Mouse (Mus musculus) forebrain, embryonic 11.5 days (tissue): ENCODE results near the gene Zfp629. TPM values are rescaled to one million over a fixed set of nuclear protein-coding genes. Genes with fewer than 3 reads are reported as not detected.

ENCODE experiments used
- ATAC-seq: fragments of 200-750 bp; cut with Nextera tagmentation; replicated peaks from 2 replicates; pipeline ENCODE4 v1.8.0; 2017; ENCODE audit warnings: moderate TSS enrichment; ENCODE audit not compliant: low FRiP score
- DNase-seq: peaks from one replicate; pipeline ENCODE4 v3.0.0-alpha.2; 2017; ENCODE audit warnings: low spot score
- H3K27ac ChIP-seq: fragments of 300-500 bp; sonication (generic); 2 replicates; pipeline ENCODE4 v1.5.1; 2014; ENCODE audit warnings: low read depth, low read length
- H3K27me3 ChIP-seq: fragments of 300-500 bp; sonication (generic); 2 replicates; pipeline ENCODE4 v1.6.1; 2014; ENCODE audit warnings: mild to moderate bottlenecking, low read length, mixed read lengths; ENCODE audit not compliant: control insufficient read depth, insufficient read depth
- H3K36me3 ChIP-seq: fragments of 300-500 bp; sonication (generic); 2 replicates; pipeline ENCODE4 v1.6.1; 2014; ENCODE audit warnings: mild to moderate bottlenecking, low read length, moderate library complexity, mixed read lengths; ENCODE audit not compliant: control insufficient read depth, insufficient read depth
- H3K4me1 ChIP-seq: fragments of 300-500 bp; sonication (generic); replicated peaks from 2 replicates; pipeline ENCODE4 v1.6.1; 2014; ENCODE audit warnings: low read length, mixed read lengths; ENCODE audit not compliant: control insufficient read depth, insufficient read depth
- H3K4me2 ChIP-seq: fragments of 300-500 bp; sonication (generic); 2 replicates; pipeline ENCODE4 v1.6.1; 2014; ENCODE audit warnings: low read depth, mild to moderate bottlenecking, low read length, moderate library complexity, mixed read lengths; ENCODE audit not compliant: severe bottlenecking
- H3K4me3 ChIP-seq: fragments of 300-500 bp; sonication (generic); 2 replicates; pipeline ENCODE4 v1.5.1; 2014; ENCODE audit warnings: low read depth, low read length
- H3K9ac ChIP-seq: fragments of 300-500 bp; sonication (generic); 2 replicates; pipeline ENCODE4 v1.6.1; 2014; ENCODE audit warnings: low read length
- H3K9me3 ChIP-seq: fragments of 300-500 bp; sonication (generic); 2 replicates; pipeline ENCODE4 v1.6.1; 2016; ENCODE audit warnings: low read length, mixed read lengths; ENCODE audit not compliant: control insufficient read depth
- WGBS: fragments of 180-500 bp; shearing (Covaris S2); extraction: QIAGEN DNeasy Blood & Tissue Kit; methylation state at CpG from one replicate; pipeline ENCODE4 v1.1.7; 2014; 5-methylcytosine and 5-hydroxymethylcytosine counted together
- polyA plus RNA-seq: library from polyadenylated mRNA; unstranded; fragments of >200 nt; fragmentation: Nextera tagmentation; extraction: Ambion mirVana; gene quantifications from 2 replicates; pipeline ENCODE4 v1.2.1, GENCODE M21; 2014

Zfp629 gene
- polyA plus RNA-seq, 1 experiment from 2014 or later = 36.6 TPM

GRCm38 (mm10) chr7:127574115-127574514, 41.5 kb downstream of the Zfp629 start:
- peaks cover 9% of the 10 kb centered on the region for H3K4me1 ChIP-seq
- DNase-seq (no peak), ATAC-seq (no peak)
- no peak overlapping the region for H3K27ac ChIP-seq
- H3K4me3 ChIP-seq = peak overlapping the region; percentile 56
- no peaks in the 10 kb centered on the region for H3K9me3 ChIP-seq
- H3K4me2 ChIP-seq = peak overlapping the region; percentile 76
- peak overlapping the region; percentile 80 for H3K9ac ChIP-seq
- 24% methylated on average over 7 of the region's 7 CpGs for WGBS
- no peaks in the 10 kb centered on the region for H3K27me3 ChIP-seq
- peaks cover 3% of the 10 kb centered on the region; the same call in 1 of the 2 replicates for H3K36me3 ChIP-seq

GRCm38 (mm10) chr7:127573503-127574008, 42.0 kb downstream of the Zfp629 start:
- H3K4me2 ChIP-seq = peak overlapping the region; percentile 76
- WGBS = 1% methylated on average over 16 of the region's 28 CpGs
- H3K27me3 ChIP-seq = no peaks in the 10 kb centered on the region
- H3K9ac ChIP-seq = peak overlapping the region; percentile 80
- DNase-seq = no peak
- peak overlapping the region; percentile 56 for H3K4me3 ChIP-seq
- ATAC-seq = peak; percentile 4; the same call in 1 of the 2 replicates
- no peaks in the 10 kb centered on the region for H3K9me3 ChIP-seq
- H3K4me1 ChIP-seq = peaks cover 9% of the 10 kb centered on the region
- no peak overlapping the region for H3K27ac ChIP-seq
- peaks cover 3% of the 10 kb centered on the region; the same call in 1 of the 2 replicates for H3K36me3 ChIP-seq

- Histone ChIP-seq H3K4me3 (peak within 1 kb of the TSS; percentile 56), H3K4me2 (peak within 1 kb of the TSS; percentile 76), H3K36me3 (no peaks in the 10 kb centered on the region; the same call in 1 of the 2 replicates), H3K27me3 (no peaks in the 10 kb centered on the region), H3K4me1 (peaks cover 9% of the 10 kb centered on the region), H3K9ac (peak within 1 kb of the TSS; percentile 80), H3K9me3 (no peaks in the 10 kb centered on the region), H3K27ac (peak within 1 kb of the TSS; percentile 33; the same call in 1 of the 2 replicates)
- ATAC-seq (peak; percentile 99), DNase-seq (peak; percentile 90)
- 1% methylated on average over 17 of the region's 17 CpGs for WGBS
These were observed 42.6 kb downstream of the Zfp629 start, which contains the start of gene Phkg2 for GRCm38 (mm10) chr7:127572895-127573471. Gene Phkg2, plus strand, starts transcription at chr7:127573340.

- H3K4me2 ChIP-seq = no peak overlapping the region
- peaks cover 17% of the 10 kb centered on the region; the same call in 1 of the 2 replicates for H3K36me3 ChIP-seq
- ATAC-seq (no peak), DNase-seq (no peak)
- no peak overlapping the region for H3K9ac ChIP-seq
- H3K9me3 ChIP-seq = no peaks in the 10 kb centered on the region
- WGBS = 91% methylated on average over 6 of the region's 6 CpGs
- no peak overlapping the region for H3K4me3 ChIP-seq
- no peaks in the 10 kb centered on the region for H3K4me1 ChIP-seq
- no peak overlapping the region for H3K27ac ChIP-seq
- H3K27me3 ChIP-seq = no peaks in the 10 kb centered on the region
These were observed 51.0 kb downstream of the Zfp629 start for GRCm38 (mm10) chr7:127564381-127565150.

- ATAC-seq (no peak), DNase-seq (no peak)
- Histone ChIP-seq H3K27ac (no peak within 1 kb of the TSS), H3K36me3 (peaks cover 32% of the 10 kb centered on the region), H3K4me3 (no peak within 1 kb of the TSS), H3K4me1 (no peaks in the 10 kb centered on the region), H3K9me3 (no peaks in the 10 kb centered on the region), H3K9ac (no peak within 1 kb of the TSS), H3K27me3 (no peaks in the 10 kb centered on the region), H3K4me2 (no peak within 1 kb of the TSS)
- WGBS = 91% methylated on average over 5 of the region's 5 CpGs
These were observed 54.2 kb downstream of the Zfp629 start, which contains the start of gene Tmem265 for GRCm38 (mm10) chr7:127561340-127561858. Gene Tmem265, plus strand, starts transcription at chr7:127561390.

GRCm38 (mm10) chr7:127560580-127560979, 55.0 kb downstream of the Zfp629 start:
- 94% methylated on average over 11 of the region's 11 CpGs for WGBS
- DNase-seq (no peak), ATAC-seq (no peak)
- Histone ChIP-seq H3K27ac (no peak overlapping the region), H3K27me3 (no peaks in the 10 kb centered on the region), H3K9ac (no peak overlapping the region), H3K4me2 (no peak overlapping the region), H3K36me3 (peaks cover 31% of the 10 kb centered on the region), H3K4me1 (no peaks in the 10 kb centered on the region), H3K4me3 (no peak overlapping the region), H3K9me3 (no peaks in the 10 kb centered on the region)

Other genes starting within 250 kb of the Zfp629 start
- gene Zfp747, start 239.7 kb downstream of the Zfp629 start, polyA plus RNA-seq = 8.5 and 8.6 TPM in 2 replicates
- gene 9130019O22Rik, start 228.6 kb downstream of the Zfp629 start, polyA plus RNA-seq = 5.0 and 5.3 TPM in 2 replicates
- 5.9 and 6.8 TPM in 2 replicates for gene E430018J23Rik, start 222.2 kb downstream of the Zfp629 start, polyA plus RNA-seq
- gene Zfp764, start 209.0 kb downstream of the Zfp629 start, polyA plus RNA-seq = 7.2 and 7.4 TPM in 2 replicates
- gene Zfp688, start 193.7 kb downstream of the Zfp629 start, polyA plus RNA-seq = 35.4 and 35.7 TPM in 2 replicates
- gene Zfp689, start 166.6 kb downstream of the Zfp629 start, polyA plus RNA-seq = 15.7 and 16.5 TPM in 2 replicates
- 70.7 and 77.3 TPM in 2 replicates for gene Prr14, start 156.2 kb downstream of the Zfp629 start, polyA plus RNA-seq
- gene Fbrs, start 136.6 kb downstream of the Zfp629 start, polyA plus RNA-seq = 13.6 and 14.7 TPM in 2 replicates
- gene Srcap, start 103.8 kb downstream of the Zfp629 start, polyA plus RNA-seq = 91.6 and 93.5 TPM in 2 replicates
- gene Gm42715, start 96.2 kb downstream of the Zfp629 start, polyA plus RNA-seq = 23.3 and 24.7 TPM in 2 replicates
- 10.2 and 13.0 TPM in 2 replicates for gene Tmem265, start 54.4 kb downstream of the Zfp629 start, polyA plus RNA-seq
- 57.9 and 60.5 TPM in 2 replicates for gene Phkg2, start 42.5 kb downstream of the Zfp629 start, polyA plus RNA-seq
- gene Ccdc189, start 27.2 kb downstream of the Zfp629 start, polyA plus RNA-seq = 13.5 and 17.7 TPM in 2 replicates
- 59.1 and 66.3 TPM in 2 replicates for gene Rnf40, start 27.0 kb downstream of the Zfp629 start, polyA plus RNA-seq
- gene Bcl7c, start 93.1 kb upstream of the Zfp629 start, polyA plus RNA-seq = 59.5 and 65.8 TPM in 2 replicates
- gene Ctf1, start 96.9 kb upstream of the Zfp629 start, polyA plus RNA-seq = 7.2 and 9.5 TPM in 2 replicates
- 0.63 TPM in 1 of 2 replicates, not detected in the other for gene Ctf2, start 116.4 kb upstream of the Zfp629 start, polyA plus RNA-seq
- gene Fbxl19, start 128.7 kb upstream of the Zfp629 start, polyA plus RNA-seq = 7.9 and 9.7 TPM in 2 replicates
- 6.6 and 7.1 TPM in 2 replicates for gene Orai3, start 154.0 kb upstream of the Zfp629 start, polyA plus RNA-seq
- gene Setd1a, start 160.9 kb upstream of the Zfp629 start, polyA plus RNA-seq = 28.8 and 30.7 TPM in 2 replicates
- gene Gm49388, start 169.8 kb upstream of the Zfp629 start, polyA plus RNA-seq = not detected in 2 replicates
- gene Hsd3b7, start 184.8 kb upstream of the Zfp629 start, polyA plus RNA-seq = 6.5 and 7.9 TPM in 2 replicates
- 10.1 and 13.2 TPM in 2 replicates for gene Stx4a, start 208.5 kb upstream of the Zfp629 start, polyA plus RNA-seq
- 11.1 and 13.0 TPM in 2 replicates for gene Stx1b, start 208.8 kb upstream of the Zfp629 start, polyA plus RNA-seq